Mouse (Mus musculus): ENCODE measurements at regions not wholly inside any gene's neighbourhood (a gene's known extent, or its start where the extent isn't known, plus 50 kb on each side); places are given as distances from the start of the nearest gene placed in this dataset.

DNA sequence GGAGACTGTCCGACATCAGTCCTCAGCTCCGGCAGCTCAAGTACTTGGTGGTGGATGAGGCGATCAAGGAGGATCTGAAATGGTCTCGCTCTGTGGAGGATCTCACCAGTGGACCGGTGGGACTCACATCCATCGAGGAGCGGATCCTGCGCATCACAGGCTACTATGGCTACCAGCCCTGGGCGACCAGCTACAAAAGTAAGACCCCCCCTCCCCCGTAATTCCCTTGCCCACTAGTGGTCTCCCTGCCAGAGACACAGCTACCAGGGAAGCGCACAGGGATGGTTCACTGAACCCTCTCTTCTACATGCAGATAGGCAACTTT, 144.5 kb downstream of the Kcnk1 start:
- Histone ChIP-seq H3K9me3 (replicated peaks; ENCODE audit: low read length) (peaks cover 2% of the 10 kb centered on the region), H3K4me2 (ENCODE audit: insufficient read depth, low read depth, poor library complexity, severe bottlenecking) (no peak overlapping the region), H3K27me3 (replicated peaks) (peaks cover 60% of the 10 kb centered on the region), H3K4me3 (replicated peaks in 1 of 3; ENCODE audit: low read depth in 2 of 3, low read length in 2 of 3, poor library complexity in 1 of 3) (no peak overlapping the region), H3K4me1 (ENCODE audit: control insufficient read depth in 1 of 2, insufficient read depth in 2 of 2) (no peaks in the 10 kb centered on the region), H3K79me2 (replicated peaks; ENCODE audit: control insufficient read depth, extremely low read depth, insufficient read depth, poor library complexity, severe bottlenecking) (no peaks in the 10 kb centered on the region), H3K9ac (ENCODE audit: insufficient read depth, low read depth) (no peak overlapping the region), H3K36me3 (replicated peaks in 1 of 2; ENCODE audit: control insufficient read depth in 1 of 2, insufficient read depth in 1 of 2, low read length in 1 of 2) (no peaks in the 10 kb centered on the region), H3K27ac (ENCODE audit: insufficient read depth, low read depth) (no peak overlapping the region)
- no peak for DNase-seq (ENCODE audit: extremely low read depth)
- in situ Hi-C loops (cut with MboI; ENCODE audit: low pct_ligation_motif_present, low pct_unique_long_range_greater_than_20kb, low sequenced_read_pairs), result no loop called here
- no peak for TF ChIP-seq RAD21 (IDR thresholded peaks at IDR 0.05; ENCODE audit: low read depth, low read length)
- no peak for TF ChIP-seq MYC (IDR thresholded peaks at IDR 0.05; ENCODE audit: low read depth, low read length)
- TF ChIP-seq MAX (IDR thresholded peaks at IDR 0.05; ENCODE audit: low read length), result no peak
- no peak for TF ChIP-seq TCF12 (IDR thresholded peaks at IDR 0.05; ENCODE audit: low read depth, low read length)
- no peak for TF ChIP-seq IRF4 (IDR thresholded peaks at IDR 0.05; ENCODE audit: low read depth, low read length)
- no peak for TF ChIP-seq RCOR1 (conservative IDR thresholded peaks at IDR 0.05; ENCODE audit: low read depth, low read length)
- TF ChIP-seq USF2 (conservative IDR thresholded peaks at IDR 0.05; ENCODE audit: low read depth, low read length), result no peak
- TF ChIP-seq JUN (IDR thresholded peaks at IDR 0.05; ENCODE audit: insufficient read depth, low read depth, low read length), result no peak
- TF ChIP-seq ELF1 (IDR thresholded peaks at IDR 0.05; ENCODE audit: low read depth, low read length), result no peak
- no peak for TF ChIP-seq MAFK (IDR thresholded peaks at IDR 0.05; ENCODE audit: insufficient replicate concordance, low read length)
- TF ChIP-seq SMC3 (IDR thresholded peaks at IDR 0.05; ENCODE audit: low read depth, low read length), result no peak
- TF ChIP-seq TBP (conservative IDR thresholded peaks at IDR 0.05; ENCODE audit: low read depth, low read length), result no peak
- dilution Hi-C loops (cut with MboI; ENCODE audit: extremely low pct_ligation_motif_present, extremely low pct_unique_long_range_greater_than_20kb, low sequenced_read_pairs), result no loop called here

GRCm38 (mm10) chr8:126140998-126141397, 146.0 kb downstream of the Kcnk1 start:
- peaks cover 2% of the 10 kb centered on the region for H3K9me3 ChIP-seq (replicated peaks; ENCODE audit: low read length)
- no peak overlapping the region for H3K9ac ChIP-seq (ENCODE audit: insufficient read depth, low read depth)
- no peak for TF ChIP-seq E2F4 (IDR thresholded peaks at IDR 0.05; ENCODE audit: insufficient replicate concordance, low read depth, low read length)
- TF ChIP-seq PAX5 (IDR thresholded peaks at IDR 0.05; ENCODE audit: low read length), result no peak
- TF ChIP-seq HCFC1 (IDR thresholded peaks at IDR 0.05; ENCODE audit: low read depth, low read length), result no peak
- TF ChIP-seq MAZ (IDR thresholded peaks at IDR 0.05; ENCODE audit: low read depth, low read length), result no peak
- no peak for TF ChIP-seq MAX (IDR thresholded peaks at IDR 0.05; ENCODE audit: low read length)
- no peak for TF ChIP-seq ELF1 (IDR thresholded peaks at IDR 0.05; ENCODE audit: low read depth, low read length)
- no peak for TF ChIP-seq EP300 (IDR thresholded peaks at IDR 0.05; ENCODE audit: low read length)
- no peak for TF ChIP-seq MEF2A (IDR thresholded peaks at IDR 0.05; ENCODE audit: borderline replicate concordance, low read depth, low read length)
- TF ChIP-seq JUN (IDR thresholded peaks at IDR 0.05; ENCODE audit: insufficient read depth, low read depth, low read length), result no peak
- no peak for TF ChIP-seq MAFK (IDR thresholded peaks at IDR 0.05; ENCODE audit: insufficient replicate concordance, low read length)
- no peak for TF ChIP-seq TBP (conservative IDR thresholded peaks at IDR 0.05; ENCODE audit: low read depth, low read length)
- no peak for TF ChIP-seq USF1 (IDR thresholded peaks at IDR 0.05; ENCODE audit: low read depth, low read length)
- H3K27ac ChIP-seq (ENCODE audit: insufficient read depth, low read depth), result no peak overlapping the region
- no peak for DNase-seq (ENCODE audit: extremely low read depth)
- dilution Hi-C loops (cut with MboI; ENCODE audit: extremely low pct_ligation_motif_present, extremely low pct_unique_long_range_greater_than_20kb, low sequenced_read_pairs) (no loop called here), in situ Hi-C loops (cut with MboI; ENCODE audit: low pct_ligation_motif_present, low pct_unique_long_range_greater_than_20kb, low sequenced_read_pairs) (no loop called here)
- no peaks in the 10 kb centered on the region for H3K36me3 ChIP-seq (replicated peaks in 1 of 2; ENCODE audit: control insufficient read depth in 1 of 2, insufficient read depth in 1 of 2, low read length in 1 of 2)
- H3K4me2 ChIP-seq (ENCODE audit: insufficient read depth, low read depth, poor library complexity, severe bottlenecking), result no peak overlapping the region
- H3K27me3 ChIP-seq (replicated peaks), result peaks cover 63% of the 10 kb centered on the region
- no peaks in the 10 kb centered on the region for H3K79me2 ChIP-seq (replicated peaks; ENCODE audit: control insufficient read depth, extremely low read depth, insufficient read depth, poor library complexity, severe bottlenecking)
- H3K4me1 ChIP-seq (ENCODE audit: control insufficient read depth in 1 of 2, insufficient read depth in 2 of 2), result no peaks in the 10 kb centered on the region
- no peak overlapping the region for H3K4me3 ChIP-seq (replicated peaks in 1 of 3; ENCODE audit: low read depth in 2 of 3, low read length in 2 of 3, poor library complexity in 1 of 3)

Measured in CH12.LX (cell line).